Mouse (Mus musculus) bone marrow macrophage, adult 2 months (primary cell): Measurements from ENCODE around the gene Ano10. TPM values are rescaled to one million over a fixed set of nuclear protein-coding genes. Genes with fewer than 3 reads are reported as not detected.

Experiments used
- H3K27ac ChIP-seq: 2 replicates; pipeline ENCODE4 v1.5.1; 2012; ENCODE audit warnings: low read depth, low read length; ENCODE audit not compliant: insufficient read depth
- H3K4me1 ChIP-seq: 2 replicates; pipeline ENCODE4 v1.6.1; 2012; ENCODE audit warnings: low read length; ENCODE audit not compliant: control insufficient read depth, insufficient read depth
- H3K4me3 ChIP-seq: 2 replicates; pipeline ENCODE4 v1.5.1; 2012; ENCODE audit warnings: mild to moderate bottlenecking, low read length, moderate library complexity; ENCODE audit not compliant: insufficient read depth
- CTCF ChIP-seq: IDR thresholded peaks from 2 replicates; pipeline ENCODE4 v1.5.1; 2012; ENCODE audit warnings: low read depth, mild to moderate bottlenecking, low read length, moderate library complexity
- POLR2A ChIP-seq: IDR thresholded peaks from 2 replicates; pipeline ENCODE4 v1.6.1; 2012; ENCODE audit warnings: mild to moderate bottlenecking, low read depth, low read length, borderline replicate concordance
- polyA plus RNA-seq: library from polyadenylated mRNA; stranded (reverse); fragments of >200 nt; gene quantifications from 2 replicates; pipeline ENCODE4 v1.2.4, GENCODE M21; 2012; ENCODE audit not compliant: missing spikeins, insufficient read depth, insufficient read length

Gene Ano10
- polyA plus RNA-seq, 1 experiment: 24.7 TPM

GRCm38 (mm10) chr9:122241812-122242400 is 52.3 kb downstream of the Ano10 start:
- TF ChIP-seq CTCF (no peak), POLR2A (no peak)
- H3K4me1 ChIP-seq: peaks cover 9% of the 10 kb centered on the region
- no peak overlapping the region for H3K4me3 ChIP-seq
- H3K27ac ChIP-seq: no peak overlapping the region

GRCm38 (mm10) chr9:122240629-122241199 is 53.5 kb downstream of the Ano10 start:
- H3K27ac ChIP-seq: no peak overlapping the region
- no peak overlapping the region for H3K4me3 ChIP-seq
- H3K4me1 ChIP-seq: peaks cover 7% of the 10 kb centered on the region
- TF ChIP-seq CTCF: no peak
- TF ChIP-seq POLR2A: no peak

- peaks cover 19% of the 10 kb centered on the region for H3K4me1 ChIP-seq
- TF ChIP-seq POLR2A (no peak), CTCF (no peak)
- no peak overlapping the region for H3K27ac ChIP-seq
- H3K4me3 ChIP-seq: no peak overlapping the region
Measured at GRCm38 (mm10) chr9:122234741-122235140, 59.5 kb downstream of the Ano10 start.

GRCm38 (mm10) chr9:122233972-122234345 is 60.3 kb downstream of the Ano10 start:
- Histone ChIP-seq H3K4me1 (peaks cover 19% of the 10 kb centered on the region), H3K27ac (no peak overlapping the region), H3K4me3 (no peak overlapping the region)
- no peak for TF ChIP-seq POLR2A
- no peak for TF ChIP-seq CTCF

GRCm38 (mm10) chr9:122233316-122233971 is 60.8 kb downstream of the Ano10 start:
- Histone ChIP-seq H3K4me3 (no peak overlapping the region), H3K4me1 (peaks cover 19% of the 10 kb centered on the region), H3K27ac (no peak overlapping the region)
- no peak for TF ChIP-seq CTCF
- TF ChIP-seq POLR2A: no peak

- Histone ChIP-seq H3K27ac (no peak overlapping the region), H3K4me3 (no peak overlapping the region), H3K4me1 (peaks cover 19% of the 10 kb centered on the region)
- TF ChIP-seq POLR2A (no peak), CTCF (no peak)
Measured at GRCm38 (mm10) chr9:122232912-122233311, 61.3 kb downstream of the Ano10 start.

GRCm38 (mm10) chr9:122230701-122231100 is 63.5 kb downstream of the Ano10 start:
- Histone ChIP-seq H3K27ac (peak overlapping the region; percentile 64), H3K4me3 (no peak overlapping the region), H3K4me1 (peaks cover 19% of the 10 kb centered on the region)
- TF ChIP-seq CTCF (no peak), POLR2A (no peak)

GRCm38 (mm10) chr9:122226419-122226818 is 67.8 kb downstream of the Ano10 start:
- TF ChIP-seq POLR2A: no peak
- TF ChIP-seq CTCF: no peak
- Histone ChIP-seq H3K4me3 (no peak overlapping the region), H3K4me1 (peaks cover 29% of the 10 kb centered on the region), H3K27ac (no peak overlapping the region)

- TF ChIP-seq CTCF (peak; percentile 44; the same call in 1 of the 2 replicates), POLR2A (no peak)
- peaks cover 19% of the 10 kb centered on the region for H3K4me1 ChIP-seq
- H3K27ac ChIP-seq: no peak overlapping the region
- H3K4me3 ChIP-seq: no peak overlapping the region
Measured at GRCm38 (mm10) chr9:122225309-122225708, 68.9 kb downstream of the Ano10 start.

- Histone ChIP-seq H3K4me1 (peaks cover 12% of the 10 kb centered on the region), H3K4me3 (no peak overlapping the region), H3K27ac (no peak overlapping the region)
- TF ChIP-seq CTCF: no peak
- TF ChIP-seq POLR2A: no peak
Measured at GRCm38 (mm10) chr9:122223005-122223404, 71.2 kb downstream of the Ano10 start.
